Mouse (Mus musculus): ENCODE results near the gene Pheta2. TPM values are rescaled to one million over a fixed set of nuclear protein-coding genes. Genes with fewer than 3 reads are reported as not detected.
A peak's percentile ranks its signal among the peaks of the same experiment; 100 is the strongest.
"Not testable (repeated sequence)": the region's sequence is repeated elsewhere in the genome, so short reads cannot be mapped to it uniquely, and the experiment has no call there.

Gene Pheta2
- total RNA-seq, 2 experiments from 2014 or later = 2.4 to 3.5 TPM

GRCm38 (mm10) chr15:82342543-82342935 lies 3.8 kb downstream of the Pheta2 start:
- no peak for ATAC-seq (ENCODE audit: poor library complexity, severe bottlenecking)

GRCm38 (mm10) chr15:82343368-82344287 lies 4.9 kb downstream of the Pheta2 start:
- ATAC-seq (ENCODE audit: poor library complexity, severe bottlenecking) = no peak

DNA sequence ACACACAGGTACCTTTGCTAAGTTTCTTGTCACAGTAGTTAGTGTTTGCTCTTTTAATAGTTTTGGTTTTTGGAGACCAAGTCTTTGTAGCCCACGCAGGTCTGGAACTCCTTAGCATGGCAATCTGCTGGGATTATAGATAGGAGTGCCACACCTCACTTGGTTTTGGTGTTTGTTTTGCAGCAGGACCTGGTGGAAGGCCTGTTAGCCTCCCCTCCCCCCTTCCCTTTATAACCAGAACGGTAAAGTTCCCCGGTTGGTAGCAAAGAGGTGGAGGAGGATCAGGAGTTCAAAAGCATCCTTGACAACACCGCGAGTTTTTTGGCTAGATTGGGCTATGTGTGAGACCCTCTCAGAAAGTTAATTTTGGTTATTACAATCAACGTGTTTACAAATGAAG lies 6.2 kb downstream of the Pheta2 start:
- ATAC-seq (ENCODE audit: poor library complexity, severe bottlenecking) = no peak

DNA sequence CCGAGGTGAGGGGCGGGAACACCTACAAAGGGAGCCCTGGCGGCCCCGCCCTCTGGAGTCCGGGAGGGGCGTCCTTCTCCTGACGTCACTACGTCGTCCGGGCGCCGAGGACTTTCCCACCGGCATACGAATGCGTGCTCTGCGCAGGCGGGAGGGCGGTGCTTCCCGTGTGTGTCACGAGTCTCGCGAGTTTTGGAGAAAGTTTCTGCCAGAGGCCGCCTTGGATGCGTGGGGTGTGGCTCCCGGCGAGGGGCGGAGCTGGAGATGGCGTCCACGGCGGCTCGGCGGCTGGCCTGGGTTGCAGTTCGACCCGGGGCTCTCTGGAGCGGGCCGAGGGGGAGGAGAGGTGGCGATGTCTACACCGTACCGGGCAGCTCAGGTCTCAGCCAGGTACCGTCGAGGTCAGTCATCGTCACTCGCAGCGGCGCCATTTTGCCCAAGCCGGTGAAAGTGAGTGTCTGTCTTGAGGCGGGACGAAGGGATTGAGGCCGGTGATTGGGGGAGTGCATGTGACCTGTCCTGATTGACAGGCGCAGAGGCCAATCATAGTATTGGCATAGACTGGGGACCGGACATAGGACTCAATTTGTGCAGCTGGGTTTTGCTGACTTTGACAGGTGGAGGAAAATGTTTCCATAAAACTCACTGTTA lies 7.2 kb downstream of the Pheta2 start:
- peak; percentile 78 for ATAC-seq (ENCODE audit: poor library complexity, severe bottlenecking)

DNA sequence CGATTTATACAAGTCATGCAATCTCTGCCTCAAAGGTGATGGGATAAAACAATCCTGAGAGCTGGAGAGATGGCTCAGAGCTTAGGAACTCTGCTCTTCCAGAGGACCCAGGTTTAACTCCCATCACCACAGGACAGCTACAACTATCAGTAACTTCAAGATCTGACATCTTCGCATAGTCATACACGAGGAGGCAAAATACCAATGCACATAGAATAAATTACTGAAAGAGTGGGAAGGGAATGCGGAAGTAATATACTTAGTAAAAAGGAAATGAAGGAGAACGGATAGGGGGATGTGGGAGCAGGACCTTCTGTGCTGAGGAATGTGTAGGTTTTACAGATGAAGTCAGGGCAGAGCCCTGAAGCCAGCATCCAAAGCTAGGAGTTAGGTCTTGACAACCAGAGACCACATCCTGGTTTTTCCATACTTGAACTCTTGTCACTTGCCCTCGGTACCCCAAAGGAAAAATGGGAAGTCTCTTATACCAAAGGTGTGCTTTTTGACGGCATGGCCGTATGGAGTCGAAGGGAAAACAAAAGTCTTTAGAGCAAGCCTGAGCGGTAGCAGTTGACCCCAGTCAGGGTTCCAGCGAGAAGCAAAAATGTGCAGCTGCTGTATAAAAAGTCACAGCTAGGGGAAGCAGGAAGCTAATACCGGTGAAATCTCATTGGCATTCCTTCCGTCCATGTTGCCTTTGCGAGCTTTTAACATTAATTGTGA lies 8.0 kb downstream of the Pheta2 start:
- ATAC-seq (ENCODE audit: poor library complexity, severe bottlenecking) = no peak

DNA sequence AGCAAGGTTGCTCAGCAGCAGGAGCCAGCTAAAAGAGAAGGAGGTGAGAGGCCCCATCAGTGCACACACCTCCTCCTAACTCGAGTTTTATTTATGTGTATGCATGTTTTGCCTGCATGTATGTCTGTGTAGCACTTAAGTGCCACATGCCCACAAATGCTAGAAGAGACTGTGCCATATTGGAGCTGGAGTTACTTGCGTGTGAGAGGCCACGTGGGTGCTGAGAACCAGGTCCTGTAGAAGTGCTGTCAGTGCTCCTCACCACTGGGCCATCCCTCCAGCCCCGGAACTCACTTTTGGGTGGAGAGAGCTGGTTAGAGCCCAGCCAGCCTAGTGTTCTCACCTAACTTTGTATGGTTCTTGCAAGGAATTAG lies 8.5 kb downstream of the Pheta2 start:
- no peak for ATAC-seq (ENCODE audit: poor library complexity, severe bottlenecking)

GRCm38 (mm10) chr15:82347852-82348251 lies 9.1 kb downstream of the Pheta2 start:
- no peak for ATAC-seq (ENCODE audit: poor library complexity, severe bottlenecking)

DNA sequence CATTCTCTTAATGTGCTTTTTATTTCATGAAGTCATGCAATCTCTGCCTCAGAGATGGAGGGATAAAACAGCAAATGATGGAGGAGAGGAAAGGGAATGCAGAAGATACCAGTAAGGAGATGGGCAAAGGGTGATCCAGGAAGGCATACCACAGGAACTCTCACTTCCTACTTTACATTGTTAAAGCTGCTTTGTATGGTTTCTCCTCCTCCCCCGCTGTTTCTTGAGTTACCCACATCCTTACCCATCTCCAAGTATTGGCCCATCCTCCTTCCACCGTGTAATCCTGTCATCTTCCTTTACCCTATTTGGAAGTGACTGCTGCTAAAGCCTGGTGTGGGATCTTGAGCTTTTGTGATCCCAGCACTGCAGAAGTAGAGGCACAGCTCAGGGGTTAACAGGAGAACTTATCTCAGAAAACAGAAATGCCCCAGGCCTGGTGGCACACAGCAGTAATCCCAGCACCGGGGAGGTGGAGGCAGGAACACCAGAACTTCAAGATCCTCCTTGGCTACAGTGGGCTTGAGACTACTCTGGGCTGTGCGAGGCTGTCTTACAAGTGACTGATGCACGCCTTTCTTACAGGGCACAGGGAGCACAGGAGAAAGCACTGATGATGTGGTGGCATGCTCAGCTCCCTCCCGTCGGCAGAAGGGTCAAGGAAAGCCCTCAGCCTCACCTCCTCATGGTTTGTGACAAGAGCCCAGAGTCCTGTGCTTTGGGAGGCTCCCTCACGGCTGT lies 9.7 kb downstream of the Pheta2 start:
- ATAC-seq (ENCODE audit: poor library complexity, severe bottlenecking) = peak; percentile 11; the same call in 1 of the 2 replicates

GRCm38 (mm10) chr15:82348999-82349341 lies 10.2 kb downstream of the Pheta2 start:
- ATAC-seq (ENCODE audit: poor library complexity, severe bottlenecking) = no peak

DNA sequence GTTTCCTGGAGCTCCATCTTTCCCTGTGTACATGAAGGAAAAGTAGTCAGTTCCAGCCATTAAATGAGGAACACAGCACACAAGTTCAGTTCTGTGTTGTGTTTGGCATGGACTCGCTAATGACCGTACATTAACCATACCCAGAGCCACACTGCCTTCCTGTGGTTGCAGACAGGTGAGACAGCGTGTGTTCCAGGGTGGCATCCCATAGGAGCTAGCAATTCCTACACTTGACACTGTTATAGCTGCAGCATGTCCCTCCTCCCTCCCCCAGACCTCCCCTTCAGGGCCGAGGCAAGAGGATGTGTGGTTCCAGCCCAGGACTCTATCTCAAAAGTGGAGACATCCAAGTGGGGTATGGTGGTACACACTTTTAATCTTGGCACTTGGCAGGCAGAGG lies 11.6 kb downstream of the Pheta2 start:
- no peak for ATAC-seq (ENCODE audit: poor library complexity, severe bottlenecking)

DNA sequence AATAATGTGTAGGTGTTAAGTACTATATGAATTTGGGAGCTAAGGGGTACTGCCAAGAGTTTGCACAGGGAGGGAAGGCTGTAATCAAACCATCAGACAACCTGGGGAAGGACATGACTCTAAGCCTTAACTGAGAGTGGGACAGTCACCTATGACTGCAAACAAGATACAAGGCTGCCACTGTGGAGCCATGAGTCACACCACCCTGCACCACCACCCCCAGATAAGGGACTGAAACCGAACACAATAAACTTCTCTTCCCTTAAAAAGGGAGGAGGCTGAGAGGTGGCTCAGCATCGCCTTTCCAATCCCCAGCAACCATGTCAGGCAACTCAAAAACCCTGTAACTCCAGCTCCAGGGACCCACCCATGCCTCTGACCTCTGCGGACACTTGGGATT lies 12.7 kb downstream of the Pheta2 start:
- no peak for ATAC-seq (ENCODE audit: poor library complexity, severe bottlenecking)

DNA sequence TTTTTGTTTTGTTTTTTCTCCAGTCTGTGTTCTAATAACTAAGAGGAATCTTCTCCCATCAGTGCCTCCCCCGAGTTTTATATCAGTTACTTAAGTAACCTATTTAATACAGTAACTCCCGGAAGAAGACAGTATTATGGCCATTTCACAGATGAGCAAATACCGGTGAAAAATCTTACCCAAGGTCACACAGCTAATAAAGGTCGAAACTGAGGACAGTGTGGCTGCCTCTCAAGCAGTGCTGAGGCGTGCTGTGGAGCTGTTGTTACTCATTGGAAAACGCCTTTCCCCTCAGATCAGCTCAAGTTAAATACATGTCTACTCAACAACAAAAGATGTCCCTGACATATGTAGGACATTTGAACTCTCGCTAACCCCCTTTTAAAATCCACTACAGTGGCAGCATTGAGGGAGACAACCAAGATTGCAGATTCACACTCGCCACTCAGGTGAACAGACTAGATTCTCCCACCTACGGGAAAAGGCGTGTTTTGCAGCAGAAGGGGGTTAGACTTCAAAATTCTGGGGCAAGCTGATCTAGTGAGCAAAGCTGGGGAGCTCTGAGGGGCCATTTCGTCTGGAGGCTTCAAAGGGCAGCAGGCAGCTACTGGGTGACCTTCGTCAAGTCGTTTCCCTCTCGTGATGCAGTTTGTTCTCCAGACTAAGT lies 14.5 kb downstream of the Pheta2 start:
- no peak for ATAC-seq (ENCODE audit: poor library complexity, severe bottlenecking)

GRCm38 (mm10) chr15:82353745-82354113 lies 15.0 kb downstream of the Pheta2 start:
- ATAC-seq (ENCODE audit: poor library complexity, severe bottlenecking) = peak; percentile 19

- ATAC-seq (ENCODE audit: poor library complexity, severe bottlenecking) = peak; percentile 95
These were observed 15.6 kb downstream of the Pheta2 start, which contains the start of gene Ndufa6 for GRCm38 (mm10) chr15:82354126-82354945. Gene Ndufa6 (minus strand): TSS chr15:82354322.

DNA sequence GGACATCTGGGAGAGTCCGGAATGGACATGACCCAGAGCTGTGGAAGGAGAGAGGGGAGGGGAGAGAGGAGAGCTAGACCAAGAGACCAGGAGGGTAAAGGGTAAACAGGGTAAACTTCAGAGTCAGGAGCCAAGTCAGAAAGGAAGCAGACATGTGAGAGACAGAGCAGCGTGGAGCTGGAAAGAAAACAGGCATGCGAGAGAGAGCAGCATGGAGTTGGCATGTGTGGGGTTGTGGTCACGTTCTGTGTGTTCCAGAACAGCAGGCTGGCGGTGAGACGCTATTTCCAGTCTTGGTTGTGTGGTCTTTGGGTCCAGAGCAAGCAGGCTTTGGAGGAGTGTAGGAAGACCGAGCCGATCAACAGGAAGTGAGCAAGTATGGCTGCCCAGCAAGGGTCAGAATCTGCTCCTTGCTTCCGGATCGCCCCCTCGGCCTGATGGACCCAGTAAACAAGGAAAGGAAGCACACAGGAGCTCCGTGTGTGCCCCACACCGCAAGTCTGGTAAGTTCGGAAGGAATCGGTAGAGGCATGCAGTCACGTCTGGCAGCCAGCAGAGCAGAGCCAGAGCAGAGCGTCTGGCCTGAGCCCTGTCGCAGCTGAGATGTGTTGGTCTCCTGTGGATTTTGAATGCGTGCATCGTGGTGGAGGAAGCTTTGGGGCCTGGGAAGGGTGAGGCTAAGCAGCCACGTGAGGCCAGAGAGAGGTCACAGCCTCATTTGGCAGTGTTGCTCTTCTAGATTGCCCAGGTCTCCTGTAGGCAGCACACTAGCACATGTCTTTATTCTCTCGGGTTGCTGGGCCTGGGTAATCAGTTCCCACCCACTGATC lies 19.9 kb downstream of the Pheta2 start:
- no peak for ATAC-seq (ENCODE audit: poor library complexity, severe bottlenecking)

GRCm38 (mm10) chr15:82361459-82362018 lies 22.8 kb downstream of the Pheta2 start:
- no peak for ATAC-seq (ENCODE audit: poor library complexity, severe bottlenecking)

DNA sequence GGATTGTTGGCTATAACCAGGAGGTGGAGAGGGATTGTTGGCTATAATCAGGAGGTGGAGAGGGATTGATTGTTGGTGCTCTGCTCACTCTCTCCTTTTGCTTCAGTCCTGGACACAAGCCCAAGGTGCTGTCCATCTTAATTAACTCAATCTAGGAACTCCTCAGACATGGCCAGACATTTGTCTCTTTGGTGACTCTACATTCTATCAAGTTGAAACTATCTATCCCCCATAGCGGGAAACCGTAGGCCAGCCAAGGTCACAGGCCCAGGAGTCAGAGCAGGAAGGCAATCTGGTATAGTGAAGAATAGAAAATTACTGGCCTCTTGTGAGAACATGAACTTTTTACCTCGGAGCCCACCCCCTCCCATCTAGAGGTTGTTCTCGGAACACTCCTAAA lies 23.5 kb downstream of the Pheta2 start:
- ATAC-seq (ENCODE audit: poor library complexity, severe bottlenecking) = no peak

- not testable (repeated sequence) for ATAC-seq (ENCODE audit: poor library complexity, severe bottlenecking)
These were observed 25.1 kb downstream of the Pheta2 start for GRCm38 (mm10) chr15:82363801-82364200.
